Mouse (Mus musculus): ENCODE results near the gene Rai14.

GRCm38 (mm10) chr15:10621194-10621593 is 93.2 kb downstream of the Rai14 start:
- TF ChIP-seq POLR2A (IDR thresholded peaks at IDR 0.05; ENCODE audit: insufficient read depth, low read depth, low read length): no peak
- no peak for TF ChIP-seq CTCF (IDR thresholded peaks at IDR 0.05; ENCODE audit: insufficient read depth, low read depth, low read length)

Measured in olfactory bulb, adult 2 months (tissue).